Mouse (Mus musculus): ENCODE measurements around the gene Mif4gd.

Gene Mif4gd

DNA sequence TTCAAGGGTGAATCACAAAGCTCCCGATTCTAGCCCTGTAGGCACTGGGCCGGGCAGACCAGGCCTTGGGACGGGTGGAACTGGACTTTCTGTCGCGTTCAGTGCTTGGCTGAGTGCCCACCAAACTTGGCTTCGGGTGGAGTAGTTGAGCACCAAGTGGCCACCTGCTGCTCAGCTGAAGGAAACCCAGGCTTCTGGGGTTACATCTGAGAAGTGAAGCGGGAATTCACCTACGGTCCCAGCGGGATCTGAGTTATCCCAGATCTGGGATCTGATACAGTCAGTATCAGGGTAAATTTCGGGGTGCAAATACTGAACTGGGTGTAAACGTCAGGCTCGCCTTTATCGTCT lies 735 bp downstream of the Mif4gd start:
- DNase-seq: peak; percentile 47

DNA sequence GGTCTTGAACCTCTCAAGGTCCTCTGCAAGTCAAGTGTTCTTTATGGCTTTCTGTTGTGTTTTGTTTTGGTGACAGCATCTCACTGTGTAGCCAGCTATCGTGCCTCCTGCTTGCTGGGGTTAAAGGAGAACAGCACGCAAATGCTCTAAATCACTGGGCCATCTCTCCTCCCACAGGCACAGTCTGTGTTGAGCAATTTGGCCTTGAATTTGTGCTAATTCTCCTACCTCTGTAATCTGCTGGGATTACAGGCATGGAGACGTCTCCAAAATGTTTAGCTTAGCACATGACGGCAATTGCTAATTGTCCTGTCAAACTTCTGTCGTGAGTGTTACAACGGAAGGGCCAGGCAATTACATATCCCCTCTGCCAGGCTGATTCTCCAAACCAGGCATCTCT lies 1.6 kb downstream of the Mif4gd start:
- no peak for DNase-seq

DNA sequence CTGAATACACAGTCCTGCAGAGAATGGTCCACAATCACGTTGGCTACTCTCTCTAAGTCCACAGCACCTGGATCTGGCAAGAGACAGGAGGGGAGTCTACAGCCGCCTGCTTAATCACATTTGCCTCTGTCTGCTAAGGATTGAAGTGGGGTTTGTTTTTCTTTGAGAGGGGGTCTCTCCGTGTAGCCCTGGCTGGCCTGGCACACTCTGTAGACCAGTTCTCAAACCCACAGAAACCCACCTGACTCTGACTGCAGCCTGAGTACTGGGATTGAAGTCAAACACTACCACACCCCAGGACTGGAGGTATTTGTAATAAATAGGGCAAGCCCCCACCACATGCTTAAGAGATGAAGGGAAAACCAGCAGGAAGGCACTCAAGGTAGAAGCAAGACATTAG lies 3.2 kb downstream of the Mif4gd start:
- DNase-seq: no peak

DNA sequence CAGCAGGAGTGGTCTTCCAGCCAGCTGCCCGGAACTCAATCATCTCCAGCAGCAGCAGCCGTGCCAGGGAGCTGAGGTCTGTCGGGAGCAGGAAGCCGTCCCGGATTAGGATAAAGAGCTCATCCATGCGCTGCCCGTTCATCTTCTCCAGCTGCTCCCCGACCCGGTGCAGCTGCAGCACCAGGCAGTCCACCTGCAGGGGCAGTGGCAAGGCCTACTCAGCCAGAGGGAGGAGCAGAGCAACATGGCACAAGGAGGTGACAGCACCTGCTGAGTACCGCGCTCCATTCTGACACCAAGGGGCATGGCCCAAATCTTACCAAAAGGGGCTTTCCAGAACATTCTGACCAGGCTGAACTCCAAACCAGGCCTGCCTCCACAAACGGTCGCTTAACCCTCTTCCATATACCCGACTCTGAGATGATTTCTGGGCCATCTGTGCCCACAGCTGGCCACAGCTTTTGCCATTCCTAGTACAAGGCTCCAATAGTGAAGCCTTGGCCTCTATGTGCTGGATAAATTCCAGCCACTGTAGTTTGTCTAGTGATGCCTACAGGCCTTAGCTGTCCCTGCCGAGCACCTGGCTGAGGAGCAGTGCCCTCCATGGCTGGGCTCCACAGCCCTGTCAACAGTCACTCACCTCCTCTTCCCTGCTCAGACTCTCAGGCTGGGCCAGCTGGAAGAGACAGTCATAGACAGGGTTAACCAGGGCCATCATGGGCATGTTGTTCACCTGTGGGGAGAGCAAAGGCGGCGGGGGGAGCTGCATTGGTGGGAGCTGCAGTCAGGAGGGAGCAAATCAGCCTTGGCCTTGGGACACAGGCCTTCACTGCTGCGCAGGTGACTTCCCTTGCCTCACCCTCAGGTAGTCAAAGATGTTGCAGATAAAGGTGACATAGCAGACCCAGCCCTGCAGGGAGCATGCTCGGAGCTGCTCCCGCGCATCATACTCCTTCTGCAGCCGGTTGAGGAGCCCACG lies 4.1 kb downstream of the Mif4gd start:
- DNase-seq: no peak

DNA sequence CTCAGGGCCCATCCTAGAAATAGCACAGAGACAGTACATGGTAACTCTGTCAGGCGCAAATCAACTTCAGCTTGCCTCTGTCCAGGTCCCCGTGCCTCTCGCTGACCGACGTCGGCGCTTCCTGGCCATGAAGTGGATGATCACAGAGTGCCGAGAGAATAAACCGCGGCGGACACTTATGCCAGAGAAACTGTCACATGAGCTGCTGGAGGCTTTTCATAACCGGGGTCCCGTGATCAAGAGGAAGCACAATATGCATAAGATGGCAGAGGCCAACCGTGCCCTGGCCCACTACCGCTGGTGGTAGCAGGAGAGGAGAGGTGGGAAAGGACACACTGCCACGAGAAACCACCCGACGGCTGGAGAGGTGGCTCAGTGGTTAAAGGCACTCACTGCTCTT lies 6.0 kb downstream of the Mif4gd start:
- DNase-seq: no peak

DNA sequence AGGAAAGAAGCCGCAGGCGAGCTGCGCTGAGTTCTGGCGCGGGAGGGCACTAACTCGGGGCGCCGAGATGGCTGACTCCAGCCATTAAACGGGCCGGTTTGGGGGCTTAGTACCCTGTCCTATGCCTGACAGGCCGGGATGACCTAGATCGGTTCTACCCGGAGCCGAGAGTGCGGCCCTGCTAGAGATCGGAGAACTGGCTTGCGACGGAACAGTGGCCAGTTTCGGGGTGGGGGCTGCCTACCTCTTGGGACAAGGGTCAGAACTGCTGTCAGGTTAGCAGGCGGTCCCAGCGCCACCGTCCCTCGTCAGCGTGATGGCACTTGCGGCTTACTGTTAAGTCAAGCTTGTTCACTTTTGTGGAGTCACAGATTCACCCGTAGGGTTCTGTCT lies 8.5 kb downstream of the Mif4gd start:
- no peak for DNase-seq

DNA sequence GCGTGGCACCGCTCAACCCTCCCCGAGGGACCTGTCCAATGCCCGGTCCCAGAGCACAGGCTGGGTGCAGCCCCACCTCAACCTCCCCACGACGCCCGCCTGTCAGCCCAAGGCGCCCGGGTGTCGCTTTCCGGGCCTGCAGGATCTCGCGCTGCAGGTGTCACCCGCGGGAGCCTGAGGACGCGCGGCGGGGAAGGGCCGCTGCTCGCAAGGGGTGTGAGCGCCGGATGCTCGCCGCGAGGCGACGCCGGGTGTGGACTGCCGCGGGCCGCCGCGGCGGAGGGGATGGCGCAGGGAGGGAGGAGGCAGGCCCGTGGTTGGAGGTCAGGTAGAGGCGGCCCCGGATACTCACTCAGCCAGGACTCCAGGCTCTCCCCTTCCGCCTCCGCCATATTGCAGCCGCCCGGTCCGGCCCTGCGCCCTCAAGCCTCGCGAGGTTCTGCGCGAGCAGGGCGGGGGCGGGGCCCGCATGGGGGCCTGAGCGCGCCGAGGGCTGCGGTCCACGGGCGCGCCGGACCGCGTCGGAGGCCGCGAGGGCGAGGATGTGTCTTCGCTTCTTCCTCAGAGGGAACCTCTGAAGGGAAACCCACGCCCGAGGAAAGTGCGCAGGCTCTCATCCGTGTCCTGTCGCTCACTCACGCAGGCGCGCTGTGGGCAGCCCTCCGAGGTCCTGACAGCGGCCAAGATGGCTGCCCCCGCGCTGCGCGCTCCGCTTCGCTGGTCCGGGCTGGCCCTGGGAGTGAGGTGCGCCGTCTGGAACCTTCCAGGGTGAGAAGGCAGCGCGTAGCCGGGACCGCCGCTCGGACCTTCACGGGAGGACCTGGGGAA lies 9.1 kb downstream of the Mif4gd start, which contains the start of the genes Mrps7 and Gga3:
Mrps7 (plus strand) TSS at position 450 of the 828 bp plus-strand sequence.
Gga3 (minus strand) TSS at position 576 of the 828 bp plus-strand sequence.
- peak; percentile 94 for DNase-seq

DNA sequence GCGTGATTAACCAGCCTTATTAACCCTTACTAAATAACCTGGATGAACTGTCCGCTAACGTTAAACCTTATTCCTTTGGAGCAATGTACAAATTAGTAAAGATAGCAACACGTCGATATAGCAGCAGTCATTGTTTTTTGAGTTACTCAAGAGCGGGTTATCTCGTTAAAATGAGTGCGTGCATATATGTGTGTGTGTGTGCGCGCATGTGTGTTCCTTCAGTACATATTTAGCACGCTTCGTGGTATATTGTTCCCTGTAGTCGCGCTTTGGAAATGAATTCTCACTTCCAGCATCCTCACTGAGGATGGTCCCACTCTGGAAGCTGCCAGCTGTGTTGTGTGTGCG lies 9.7 kb downstream of the Mif4gd start:
- no peak for DNase-seq

DNA sequence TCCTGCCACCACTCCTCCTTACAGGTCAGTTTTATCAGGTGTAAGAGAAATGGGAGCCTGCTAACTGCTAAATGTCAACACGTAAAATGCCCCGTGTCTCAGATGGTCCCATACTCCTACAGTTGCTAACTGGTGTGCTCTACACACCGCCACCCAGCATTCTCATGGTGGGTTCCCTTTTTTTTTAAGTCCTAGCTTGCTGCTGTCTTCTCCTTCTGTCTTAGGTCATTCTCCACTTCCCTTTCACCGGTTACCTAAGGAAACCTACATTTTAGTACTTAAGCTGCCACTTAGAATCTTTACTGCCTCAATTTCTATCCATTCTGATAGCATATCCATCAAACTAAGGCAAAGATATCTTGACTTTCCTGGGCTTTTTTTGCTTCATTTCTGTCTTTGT lies 11.6 kb downstream of the Mif4gd start:
- no peak for DNase-seq

DNA sequence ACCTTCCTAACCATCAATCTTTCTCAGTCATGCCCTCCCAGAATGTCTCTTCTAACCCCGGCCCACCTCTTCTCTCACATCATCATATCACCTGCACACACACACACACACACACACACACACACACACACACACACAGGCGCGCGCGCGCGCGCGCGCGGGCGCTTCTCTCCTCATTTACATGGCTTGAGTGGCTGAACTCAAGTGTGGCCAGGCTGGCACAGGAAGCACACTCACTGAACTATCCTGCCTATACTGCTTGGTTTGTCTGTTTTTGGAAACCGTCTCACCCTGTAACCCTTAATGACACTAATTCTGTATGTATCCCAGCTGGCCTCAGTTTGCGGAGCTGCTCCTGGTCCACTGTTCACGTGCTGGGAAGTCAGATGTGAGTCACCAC lies 12.0 kb downstream of the Mif4gd start:
- no peak for DNase-seq

DNA sequence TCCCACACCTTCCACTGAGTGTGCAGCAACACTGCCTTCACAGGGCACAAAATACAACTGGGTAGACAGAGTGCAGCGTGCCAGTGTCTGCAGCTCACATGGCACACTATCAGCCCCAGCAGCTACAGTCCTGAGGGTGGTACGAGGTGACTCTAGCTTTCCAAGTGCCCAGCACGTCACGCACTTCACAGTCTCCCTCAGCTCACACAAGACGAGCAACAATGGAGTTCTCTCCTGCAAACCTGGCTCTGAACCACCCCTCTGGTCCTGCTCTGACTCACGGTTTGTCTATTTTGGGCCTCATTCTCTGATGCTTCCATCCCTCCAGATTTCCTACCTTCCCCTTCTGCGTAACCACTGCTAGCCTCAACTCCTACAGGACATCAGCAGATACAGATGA lies 13.0 kb downstream of the Mif4gd start:
- DNase-seq: no peak

DNA sequence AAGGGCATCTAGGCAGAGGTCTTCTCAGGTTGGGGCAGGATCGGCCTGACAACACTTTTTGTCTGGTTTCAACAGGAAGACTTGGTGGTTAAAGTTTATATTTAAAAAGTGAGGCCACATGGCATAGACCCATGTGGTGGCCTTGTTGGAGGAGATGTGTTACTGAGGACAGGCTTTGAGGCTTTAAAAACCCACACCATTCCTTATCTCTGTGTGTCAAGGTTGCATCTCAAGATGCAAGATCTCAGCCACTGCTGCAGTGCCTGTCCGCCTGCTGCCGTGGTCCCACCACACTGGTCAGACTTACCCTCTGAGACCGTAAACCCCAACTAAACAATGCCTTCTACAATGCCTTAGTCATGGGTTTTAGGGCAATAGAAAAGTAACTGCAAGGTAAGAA lies 14.5 kb downstream of the Mif4gd start:
- DNase-seq: no peak

DNA sequence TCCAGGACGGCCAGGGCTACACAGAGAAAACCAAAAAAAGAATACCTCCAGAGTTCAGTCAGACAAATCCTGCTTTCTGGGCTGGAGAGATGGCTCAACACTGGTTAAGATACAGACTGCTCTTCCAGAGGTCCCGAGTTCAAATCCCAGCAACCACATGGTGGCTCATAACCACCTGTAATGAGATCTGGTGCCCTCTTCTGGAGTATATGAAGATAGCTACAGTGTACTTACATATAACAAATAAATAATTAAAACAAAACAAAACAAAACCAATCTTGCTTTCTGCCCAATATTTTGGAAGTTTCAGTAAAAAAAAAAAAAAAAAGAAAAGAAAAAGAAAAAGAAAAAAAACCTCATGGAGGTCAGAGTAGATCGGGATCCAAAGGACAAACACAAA lies 17.6 kb downstream of the Mif4gd start:
- DNase-seq: no peak

DNA sequence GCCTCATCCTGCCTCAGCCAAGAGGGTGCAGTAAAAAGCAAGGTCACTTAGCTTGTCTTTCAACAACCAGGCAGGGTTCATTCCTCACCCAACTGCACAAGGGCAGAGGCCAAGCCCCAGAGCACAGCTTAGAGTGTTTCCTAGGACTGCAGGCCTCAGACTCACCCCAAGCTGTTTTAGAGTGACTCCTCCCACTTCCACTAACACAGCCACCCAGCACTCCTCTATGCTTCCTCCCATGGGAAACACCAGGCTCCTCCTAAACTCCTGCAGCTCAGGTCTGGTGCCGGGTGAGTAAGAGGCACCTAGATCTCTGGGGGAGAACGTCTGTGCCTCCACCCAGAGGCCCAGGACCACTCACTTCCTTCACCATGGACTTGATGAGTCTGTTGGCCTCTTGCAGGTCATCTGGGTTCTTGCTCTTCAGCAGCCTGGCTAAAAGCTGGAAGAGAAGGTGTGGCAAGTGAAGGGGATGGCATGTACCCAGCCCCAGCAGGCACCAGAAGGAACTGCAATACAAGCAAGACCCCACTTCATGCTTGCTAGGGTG lies 22.2 kb downstream of the Mif4gd start:
- DNase-seq: no peak

DNA sequence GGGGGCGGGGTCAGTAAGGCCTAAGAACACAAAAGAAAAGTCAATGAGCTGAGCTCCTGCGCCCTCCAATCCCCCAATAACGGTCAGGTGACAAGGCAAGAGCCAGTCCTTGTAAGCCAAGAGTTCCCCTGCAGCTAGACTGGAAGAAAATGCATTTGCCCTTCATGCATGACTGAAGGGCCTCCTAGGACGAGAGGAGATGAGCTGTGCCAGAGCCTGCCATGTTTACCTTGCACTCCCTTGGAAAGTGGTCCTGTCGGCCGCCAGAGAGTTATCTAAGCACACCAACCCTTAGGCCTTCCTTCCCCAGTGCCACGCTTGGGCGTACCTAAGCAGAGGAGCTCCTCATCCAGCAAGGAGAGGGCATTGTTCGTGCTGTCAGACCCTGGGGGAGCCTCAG lies 24.8 kb downstream of the Mif4gd start:
- DNase-seq: no peak

DNA sequence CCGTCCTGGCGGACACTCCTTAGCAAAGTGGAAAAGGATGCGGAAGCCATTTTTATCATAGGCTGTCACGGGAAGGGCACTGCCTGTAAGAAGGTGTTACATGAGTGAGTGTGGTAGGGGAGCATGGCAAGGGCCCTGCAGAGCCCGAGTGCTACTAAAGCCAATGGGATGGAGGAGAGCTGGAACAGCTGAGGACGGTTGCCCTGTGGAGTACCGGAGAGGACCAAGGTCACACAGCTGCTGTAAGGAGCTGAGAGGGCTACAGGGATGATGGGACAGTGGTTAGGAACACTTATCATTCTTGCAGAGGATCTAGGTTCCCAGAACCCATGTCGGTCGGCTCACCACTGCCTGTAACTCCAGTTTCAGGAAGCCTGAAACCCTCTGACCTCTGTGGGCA lies 26.4 kb downstream of the Mif4gd start:
- no peak for DNase-seq

DNA sequence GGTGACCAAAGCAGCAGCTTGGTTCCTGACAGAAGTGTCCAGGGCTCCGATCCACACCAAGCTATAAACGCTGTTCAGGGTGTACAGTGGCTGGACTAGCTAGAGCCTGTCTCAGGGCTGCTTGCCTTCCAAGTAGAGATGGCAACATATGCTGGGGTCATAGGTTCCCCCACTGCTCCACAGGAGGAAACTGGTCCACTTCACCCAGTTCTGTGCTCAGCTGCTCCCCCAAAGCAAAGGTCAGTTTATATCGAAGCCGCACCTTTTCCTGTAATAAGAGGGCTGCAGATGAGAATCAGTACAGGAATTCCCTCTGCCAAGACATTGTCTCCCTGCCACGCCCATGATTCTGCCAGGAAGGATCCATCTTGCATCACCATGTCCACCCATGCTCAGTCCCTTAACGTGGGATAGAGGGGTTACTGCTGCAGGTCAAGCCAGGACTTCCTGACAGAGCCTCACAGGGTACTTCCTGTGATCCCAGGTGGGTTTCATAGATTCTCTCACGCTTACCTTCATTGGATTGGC lies 27.1 kb downstream of the Mif4gd start:
- no peak for DNase-seq

DNA sequence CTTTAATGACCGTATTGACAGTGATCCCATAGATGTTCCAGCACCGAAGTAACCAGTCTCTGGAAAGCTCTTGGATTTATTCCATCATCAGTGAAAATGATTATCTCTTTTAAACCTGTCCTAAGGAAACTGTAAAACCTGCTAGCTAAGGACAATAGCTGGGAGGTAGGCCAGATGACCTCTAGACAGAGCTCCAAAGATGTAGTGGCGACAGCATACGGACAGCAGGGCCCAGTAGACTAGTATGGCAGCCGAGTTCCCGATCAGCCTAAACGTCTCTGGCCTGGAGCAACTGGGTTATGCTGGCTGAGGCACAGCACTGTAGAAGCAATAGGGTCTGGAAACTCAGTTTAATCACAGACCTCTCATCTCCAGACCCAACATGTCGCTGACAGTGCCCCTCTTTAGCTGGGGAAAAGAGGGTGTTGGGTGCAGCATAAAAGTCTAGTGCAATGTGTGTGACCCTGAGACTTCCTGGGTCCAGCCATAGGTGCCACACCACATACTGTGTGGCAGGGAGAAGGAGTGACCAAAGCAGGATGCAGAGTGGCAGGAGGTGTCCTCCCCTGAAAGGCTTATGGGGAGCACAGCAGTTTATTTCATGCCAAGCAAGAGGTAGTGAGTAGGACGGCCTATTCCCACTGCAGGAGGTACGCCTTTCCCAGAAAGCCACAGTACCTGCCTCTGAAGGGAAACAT lies 28.2 kb downstream of the Mif4gd start:
- DNase-seq: no peak

DNA sequence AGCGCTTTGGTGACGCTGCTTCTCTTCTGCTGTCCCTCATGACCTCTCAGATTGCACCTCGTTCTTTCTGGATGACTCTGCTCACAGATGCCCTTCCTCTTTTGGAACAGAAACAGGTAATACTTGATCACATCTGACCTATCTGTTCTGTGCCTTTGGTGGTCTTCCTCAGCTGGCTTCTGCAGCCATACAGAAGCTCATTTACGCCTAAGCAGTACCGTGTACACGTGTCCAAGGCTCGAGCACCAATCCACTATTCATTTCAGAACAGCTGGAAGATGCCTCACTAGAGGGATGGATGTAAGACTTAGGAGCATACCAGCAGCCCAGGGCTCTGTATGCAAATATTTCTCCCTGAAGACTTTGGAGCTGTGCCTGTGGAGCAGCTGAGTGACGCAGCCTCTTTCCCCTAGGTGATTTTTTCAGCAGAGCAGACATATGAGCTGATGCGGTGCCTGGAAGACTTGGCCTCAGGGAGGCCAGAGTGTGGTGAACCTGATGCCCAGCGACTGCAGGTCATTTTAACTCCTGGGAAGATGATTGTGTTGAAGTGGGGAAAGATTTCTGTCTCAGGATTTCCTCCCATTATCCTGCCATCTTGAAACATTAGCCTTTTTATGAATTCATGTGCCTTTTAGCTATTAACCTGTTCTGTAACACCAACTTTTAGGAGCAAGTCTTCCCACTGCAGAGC lies 29.7 kb downstream of the Mif4gd start:
- no peak for DNase-seq

DNA sequence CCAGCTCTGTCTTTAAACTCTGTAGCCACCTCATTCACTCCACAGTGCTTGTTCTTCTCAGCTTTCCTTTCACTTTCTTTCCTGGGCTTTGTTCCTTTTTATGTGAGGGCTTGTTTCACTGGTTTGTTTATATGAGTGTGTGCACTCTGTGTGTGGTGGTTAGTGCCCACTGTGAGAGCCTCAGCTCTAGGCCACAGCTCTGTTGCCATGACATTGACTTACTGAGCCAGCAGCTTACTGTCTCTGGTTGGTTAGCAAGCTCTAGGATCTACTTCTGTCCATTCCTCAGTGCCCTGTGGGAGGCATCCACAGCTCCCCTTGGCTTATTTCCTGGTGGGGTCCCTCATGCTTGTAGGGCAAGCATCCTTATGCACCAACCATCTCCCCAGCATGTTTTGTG lies 33.7 kb downstream of the Mif4gd start:
- no peak for DNase-seq

DNA sequence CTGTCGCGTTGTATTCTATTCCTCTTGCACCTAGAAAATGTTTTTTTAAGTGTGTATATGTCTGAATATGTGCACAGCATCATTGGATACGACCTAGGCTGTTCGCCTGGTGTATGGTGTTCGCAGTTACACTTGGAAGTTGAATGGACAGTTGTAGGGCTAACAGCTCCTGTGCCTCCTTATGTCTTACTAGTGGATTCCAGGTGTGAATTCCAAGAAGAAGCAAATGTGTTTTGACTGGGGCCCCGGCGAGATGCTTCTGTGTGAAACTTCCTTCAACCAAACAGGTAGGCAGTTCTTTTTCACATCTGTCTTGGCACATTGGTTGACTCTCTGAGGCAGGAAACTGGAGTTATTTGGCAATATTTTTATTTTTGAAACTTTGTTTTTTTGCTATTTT lies 47.8 kb downstream of the Mif4gd start:
- DNase-seq: no peak

All from thymus, postnatal 14 days (tissue).